Mouse (Mus musculus) brain, adult 2 months (tissue): ENCODE results near the gene Pnp2.

ENCODE experiments used
- DNase-seq: peaks from one replicate; pipeline ENCODE4 v3.0.0; 2011; ENCODE audit warnings: low read depth, low spot score

The Pnp2 gene

GRCm38 (mm10) chr14:51008781-51009180 is 53.0 kb downstream of the Pnp2 start:
- no peak for DNase-seq

- DNase-seq: no peak
These were observed 53.8 kb downstream of the Pnp2 start for GRCm38 (mm10) chr14:51009572-51009971.
